Mouse (Mus musculus) E14TG2a.4 (cell line): Measurements from ENCODE around the gene Rrp1.

Experiments used
- CTCF ChIP-seq: conservative IDR thresholded peaks from 2 replicates; pipeline ENCODE4 v1.5.1; 2014; ENCODE audit warnings: low read length
- POU5F1 ChIP-seq: IDR thresholded peaks from 2 replicates; pipeline ENCODE4 v1.6.1; 2014; ENCODE audit warnings: low read length, borderline replicate concordance

DNA sequence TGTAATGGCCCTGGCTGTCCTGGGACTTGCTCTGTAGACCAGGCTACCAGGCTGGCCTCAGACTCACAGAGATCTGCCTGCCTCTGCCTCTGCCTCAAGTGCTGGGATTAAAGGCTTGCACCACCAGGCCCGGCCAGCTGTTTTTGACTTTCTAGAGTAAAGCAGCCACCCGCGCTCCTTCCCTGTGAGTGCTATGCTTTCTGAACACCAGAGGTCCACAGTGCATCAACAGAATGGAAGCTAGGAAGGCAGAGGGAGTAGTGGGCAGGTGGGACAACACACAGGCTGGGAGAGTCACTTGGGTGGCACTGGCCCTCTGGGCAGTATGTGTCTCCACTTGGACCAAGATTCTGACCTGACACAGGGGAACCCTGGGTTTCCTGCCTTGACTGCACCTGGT is 17.5 kb downstream of the Rrp1 start:
- TF ChIP-seq CTCF (no peak), POU5F1 (no peak)
